15 mouse cellular contexts compared by ENCODE assay signal in the genomic region with DNA sequence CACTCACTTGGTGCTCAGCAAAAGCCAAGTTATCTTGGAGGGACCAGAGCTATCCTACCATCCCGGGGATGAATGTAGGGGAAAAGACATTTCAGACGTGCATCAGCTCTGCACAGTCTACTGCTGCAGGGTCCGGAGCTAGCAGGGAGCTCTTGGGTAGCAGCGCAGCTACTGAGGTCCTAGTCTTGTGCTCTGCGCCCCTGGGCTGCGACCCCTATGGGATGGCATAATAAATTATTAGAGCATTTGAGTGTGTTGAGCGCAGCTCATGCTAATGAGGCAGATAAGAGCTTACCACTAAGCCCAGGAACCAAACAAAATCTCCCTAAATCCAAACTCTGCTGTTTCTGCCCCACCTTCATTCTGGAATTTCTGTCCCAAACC. TPM values are rescaled to one million over a fixed set of nuclear protein-coding genes. Genes with fewer than 3 reads are reported as not detected.
DNase-seq lines count a peak whose midpoint lies in the region; ATAC-seq lines count a peak whose summit lies in the region.
"Had no signal": no experiment of that assay in that cellular context is flagged by ENCODE, and none has a peak within 500 bp of the region (broad histone marks: within the 10 kb centered on the region; RNA-seq: fewer than 3 reads in every experiment).

No protein-coding gene starts in this region.

- H3K4me3 ChIP-seq in forebrain, embryonic 12.5 days (replicated peaks) = peak overlapping the region; percentile 20
- H3K4me3 ChIP-seq in hindbrain, embryonic 16.5 days (ENCODE audit: low read length) = peak overlapping the region; percentile 25; the same call in 1 of the 2 replicates
- peak overlapping the region; percentile 1 for H3K4me3 ChIP-seq in neural tube, embryonic 11.5 days (ENCODE audit: low read depth, low read length)
- no peak overlapping the region for H3K4me3 ChIP-seq in kidney, embryonic 15.5 days (replicated peaks)
- H3K4me3 ChIP-seq: heart, embryonic 13.5 days had no signal

- peaks cover 40% of the 10 kb centered on the region for H3K4me1 ChIP-seq in forebrain, embryonic 12.5 days
- H3K4me1 ChIP-seq in hindbrain, embryonic 16.5 days (ENCODE audit: control insufficient read depth, insufficient read depth, low read depth, low read length) = peaks cover 7% of the 10 kb centered on the region
- H3K4me1 ChIP-seq in neural tube, embryonic 11.5 days (ENCODE audit: control insufficient read depth, insufficient read depth, low read length) = peaks cover 8% of the 10 kb centered on the region
- peaks cover 7% of the 10 kb centered on the region; the same call in 1 of the 2 replicates for H3K4me1 ChIP-seq in kidney, embryonic 15.5 days
- H3K4me1 ChIP-seq: heart, embryonic 13.5 days had no signal

- peak overlapping the region; percentile 83 for H3K27ac ChIP-seq in forebrain, embryonic 12.5 days
- H3K27ac ChIP-seq in hindbrain, embryonic 16.5 days (ENCODE audit: low read depth, low read length) = no peak overlapping the region
- H3K27ac ChIP-seq in neural tube, embryonic 11.5 days (ENCODE audit: low read depth, low read length) = no peak overlapping the region
- H3K27ac ChIP-seq in kidney, embryonic 15.5 days = no peak overlapping the region
- H3K27ac ChIP-seq: heart, embryonic 13.5 days; liver, embryonic 14.5 days had no signal

- ATAC-seq in forebrain, embryonic 12.5 days (ENCODE audit: low FRiP score) = peak; percentile 69
- ATAC-seq in hindbrain, embryonic 16.5 days = peak; percentile 60; the same call in 1 of the 2 replicates
- peak; percentile 54 for ATAC-seq in neural tube, embryonic 11.5 days (ENCODE audit: insufficient read depth, low FRiP score, low TSS enrichment)
- ATAC-seq in kidney, embryonic 15.5 days (replicated peaks; ENCODE audit: low FRiP score) = no peak
- no peak for ATAC-seq in frontal cortex, adult (ENCODE audit: low TSS enrichment)

- H3K36me3 ChIP-seq in forebrain, embryonic 12.5 days (replicated peaks) = no peaks in the 10 kb centered on the region
- no peaks in the 10 kb centered on the region for H3K36me3 ChIP-seq in hindbrain, embryonic 16.5 days (ENCODE audit: control insufficient read depth, insufficient read depth, low read length)
- no peaks in the 10 kb centered on the region for H3K36me3 ChIP-seq in neural tube, embryonic 11.5 days (ENCODE audit: control insufficient read depth, insufficient read depth, low read length)
- H3K36me3 ChIP-seq in kidney, embryonic 15.5 days = no peaks in the 10 kb centered on the region
- H3K36me3 ChIP-seq: heart, embryonic 13.5 days had no signal

- DNase-seq in embryo, embryonic 11 days = peak; percentile 59
- DNase-seq in neural tube, embryonic 11.5 days (ENCODE audit: low spot score) = peak; percentile 57
- no peak for DNase-seq in gastrocnemius, postnatal 4 days (ENCODE audit: low spot score in 2 of 2)
- no peak for DNase-seq in heart, postnatal 4 days
- DNase-seq: adrenal gland, postnatal 14 days; cerebellum, adult 11 months; gastrocnemius, postnatal 10 days; lung, postnatal 36 days had no signal

- WGBS in forebrain, embryonic 12.5 days = 1% methylated on average over 7 of the region's 7 CpGs
- 3% methylated on average over 7 of the region's 7 CpGs for WGBS in hindbrain, embryonic 16.5 days
- 9% methylated on average over 7 of the region's 7 CpGs for WGBS in neural tube, embryonic 11.5 days
- 6% methylated on average over 7 of the region's 7 CpGs for WGBS in kidney, embryonic 15.5 days

- H3K9ac ChIP-seq in forebrain, embryonic 12.5 days = peak overlapping the region; percentile 41
- 0 out of 2 replicates have a peak overlapping the region, but pooled peaks have one; percentile 8 for H3K9ac ChIP-seq in hindbrain, embryonic 16.5 days (ENCODE audit: low read depth, low read length)
- peak overlapping the region; percentile 23 for H3K9ac ChIP-seq in neural tube, embryonic 11.5 days (ENCODE audit: low read length)
- H3K9ac ChIP-seq in kidney, embryonic 15.5 days = no peak overlapping the region
- H3K9ac ChIP-seq: heart, embryonic 13.5 days; liver, embryonic 14.5 days had no signal

- H3K9me3 ChIP-seq in forebrain, embryonic 12.5 days = peaks cover 3% of the 10 kb centered on the region; the same call in 1 of the 2 replicates
- no peaks in the 10 kb centered on the region for H3K9me3 ChIP-seq in hindbrain, embryonic 16.5 days (ENCODE audit: control insufficient read depth, low read length)
- H3K9me3 ChIP-seq in neural tube, embryonic 11.5 days (ENCODE audit: control insufficient read depth, low read length) = no peaks in the 10 kb centered on the region
- H3K9me3 ChIP-seq in kidney, embryonic 15.5 days (replicated peaks) = peaks cover 5% of the 10 kb centered on the region; the same call in 1 of the 2 replicates

- H3K27me3 ChIP-seq in forebrain, embryonic 12.5 days = peaks cover 57% of the 10 kb centered on the region
- H3K27me3 ChIP-seq in hindbrain, embryonic 16.5 days (replicated peaks; ENCODE audit: control insufficient read depth, insufficient read depth, low read length) = peaks cover 8% of the 10 kb centered on the region
- peaks cover 13% of the 10 kb centered on the region for H3K27me3 ChIP-seq in neural tube, embryonic 11.5 days (ENCODE audit: control insufficient read depth, insufficient read depth, low read length)
- H3K27me3 ChIP-seq in kidney, embryonic 15.5 days = peaks cover 80% of the 10 kb centered on the region

- H3K4me2 ChIP-seq in forebrain, embryonic 12.5 days = peak overlapping the region; percentile 44
- peak overlapping the region; percentile 55 for H3K4me2 ChIP-seq in hindbrain, embryonic 16.5 days (ENCODE audit: low read length)
- peak overlapping the region; percentile 41 for H3K4me2 ChIP-seq in neural tube, embryonic 11.5 days (ENCODE audit: low read depth)
- H3K4me2 ChIP-seq in kidney, embryonic 15.5 days = no peak overlapping the region
- H3K4me2 ChIP-seq: heart, embryonic 13.5 days had no signal

RNA-seq across cellular contexts. Expression of gene Ascl1, which starts 8.2 kb away (rescaled TPM):
- polyA plus RNA-seq in forebrain, embryonic 12.5 days (2016; fragmentation: Nextera tagmentation; extraction: Ambion mirVana) = 62.3 and 75.3 TPM in 2 replicates
- polyA plus RNA-seq in hindbrain, embryonic 16.5 days (2015; fragmentation: Nextera tagmentation; extraction: Ambion mirVana) = 6.3 and 9.6 TPM in 2 replicates
- 40.5 and 42.9 TPM in 2 replicates for polyA plus RNA-seq in neural tube, embryonic 11.5 days (2014; fragmentation: Nextera tagmentation; extraction: Ambion mirVana)
- 1.1 and 1.4 TPM in 2 replicates for polyA plus RNA-seq in kidney, embryonic 15.5 days (2015; fragmentation: Nextera tagmentation; extraction: Ambion mirVana)
- under 1 TPM in 1 of 2 experiments, not detected in 1; 0.10 TPM for total RNA-seq in gastrocnemius, postnatal 4 days (2021)
- total RNA-seq in heart, postnatal 4 days (2021) = not detected
- total RNA-seq: gastrocnemius, postnatal 10 days had no signal
- polyA plus RNA-seq: testis, adult 2 months had no signal

RNA-seq across cellular contexts. Expression of gene Pah, which starts 19.9 kb away (rescaled TPM):
- polyA plus RNA-seq in forebrain, embryonic 12.5 days (2016; fragmentation: Nextera tagmentation; extraction: Ambion mirVana) = 0.12 TPM in 1 of 2 replicates, not detected in the other
- 0.10 TPM in 1 of 2 replicates, not detected in the other for polyA plus RNA-seq in hindbrain, embryonic 16.5 days (2015; fragmentation: Nextera tagmentation; extraction: Ambion mirVana)
- not detected in 2 replicates for polyA plus RNA-seq in neural tube, embryonic 11.5 days (2014; fragmentation: Nextera tagmentation; extraction: Ambion mirVana)
- polyA plus RNA-seq in kidney, embryonic 15.5 days (2015; fragmentation: Nextera tagmentation; extraction: Ambion mirVana) = 3.1 and 3.3 TPM in 2 replicates
- total RNA-seq in gastrocnemius, postnatal 4 days (2021) = under 1 TPM in 1 of 2 experiments, not detected in 1; 0.47 TPM
- under 1 TPM in 1 of 2 experiments, not detected in 1; 0.47 TPM for total RNA-seq in heart, postnatal 4 days (2021)

Comparison
In these comparisons a context has a peak if more than half of its experiments do, and no peak if none do; other contexts are left out.
1. DNase-seq: peak in embryo, embryonic 11 days (single experiment) and neural tube, embryonic 11.5 days (single experiment); none in gastrocnemius, postnatal 4 days (0 of 2) and heart, postnatal 4 days (single experiment).
2. ATAC-seq: peak in forebrain, embryonic 12.5 days (single experiment), hindbrain, embryonic 16.5 days (single experiment) and neural tube, embryonic 11.5 days (single experiment); none in kidney, embryonic 15.5 days (single experiment) and frontal cortex, adult (single experiment).